Mouse (Mus musculus): ENCODE results near the gene Pex12.

Pex12 gene
- long read RNA-seq, experiment 1, transcript Pex12-202 (4 exons, 2,389 nt): major isoform, 5 of 10 reads
- long read RNA-seq, experiment 1, partial matches to known transcripts: 3 of 10 reads
- long read RNA-seq, experiment 1, other reads (novel, unspliced or antisense): 1 of 10 reads
- long read RNA-seq, experiment 2, transcript Pex12-207 (3 exons, 2,501 nt): minor isoform, 6 of 30 reads
- long read RNA-seq, experiment 2, transcript Pex12-202 (4 exons, 2,389 nt): major isoform, 14 of 30 reads
- long read RNA-seq, experiment 2, partial matches to known transcripts: 0 of 30 reads
- long read RNA-seq, experiment 2, other reads (novel, unspliced or antisense): 6 of 30 reads

DNA sequence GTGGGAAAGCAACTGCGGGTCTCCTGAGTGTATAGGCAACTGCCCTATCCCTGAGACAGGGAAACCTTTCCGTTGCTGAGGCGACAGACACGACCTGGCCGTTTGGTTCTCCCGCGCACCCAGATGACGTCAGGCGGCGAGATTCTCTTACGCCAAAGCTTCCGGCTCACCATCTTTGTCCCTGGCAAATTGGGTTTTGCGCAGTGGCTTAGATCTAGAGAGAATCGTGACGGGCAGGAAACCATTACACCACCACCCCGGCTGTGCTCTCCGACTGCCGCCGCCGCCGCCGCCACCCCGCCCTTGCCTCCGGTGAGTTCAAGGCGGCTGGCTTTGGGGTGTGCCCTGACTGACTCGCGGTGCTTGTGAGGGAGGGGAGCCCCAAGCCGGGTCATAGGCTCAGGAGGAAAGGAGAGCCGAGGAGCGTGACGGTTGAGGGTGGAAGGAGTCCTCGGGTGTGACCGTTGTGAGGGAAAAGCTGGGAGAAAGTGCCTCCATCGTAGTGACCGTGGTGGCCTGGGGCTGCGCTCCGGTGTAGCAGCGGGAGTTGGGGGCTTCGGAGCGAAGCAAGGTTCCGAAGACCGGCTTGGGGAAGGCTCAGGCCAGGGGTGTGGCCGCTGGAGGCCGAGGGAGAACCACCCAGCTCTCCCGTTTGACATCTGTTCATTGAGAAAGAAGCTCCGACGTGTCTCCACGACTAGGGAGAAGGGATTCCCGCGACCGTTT lies at the start of gene Pex12:
TSS of gene Pex12 (minus strand) at position 61 of the 726 bp plus-strand sequence.
- intact Hi-C loops (cut with DNase I): no loop called here

- intact Hi-C loops (cut with DNase I): loop anchor here (10.0 kb wide), 2 partner anchors 163 to 423 kb away; no protein-coding TSS in a partner anchor
These were observed 39.4 kb upstream of the Pex12 start for GRCm38 (mm10) chr11:83341716-83342245.

GRCm38 (mm10) chr11:83339705-83340104 lies 37.3 kb upstream of the Pex12 start:
- intact Hi-C loops (cut with DNase I): loop anchor here (10.0 kb wide), 2 partner anchors 165 to 425 kb away; no protein-coding TSS in a partner anchor

GRCm38 (mm10) chr11:83335826-83336225 lies 33.4 kb upstream of the Pex12 start:
- intact Hi-C loops (cut with DNase I): no loop called here

- intact Hi-C loops (cut with DNase I): loop anchor here (2.0 kb wide), 1 partner anchor 97 kb away; no protein-coding TSS in a partner anchor
These were observed 25.0 kb upstream of the Pex12 start for GRCm38 (mm10) chr11:83327427-83327826.

DNA sequence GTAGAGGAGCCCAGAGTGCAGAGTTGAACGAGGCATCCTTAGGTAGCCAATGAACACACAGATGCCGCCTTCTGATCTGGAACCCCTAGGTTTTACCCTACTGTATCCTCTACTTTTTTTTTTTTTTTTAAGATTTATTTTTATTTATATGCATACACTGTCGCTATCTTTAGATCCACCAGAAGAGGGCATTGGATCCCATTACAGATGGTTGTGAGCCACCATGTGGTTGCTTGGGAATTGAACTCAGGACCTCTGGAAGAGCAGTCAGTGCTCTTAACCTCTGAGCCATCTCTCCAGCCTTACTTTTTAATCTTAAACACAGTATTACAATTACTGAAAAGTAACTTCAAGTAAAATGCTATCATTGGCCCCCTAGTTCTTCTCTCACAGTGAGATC lies 24.3 kb upstream of the Pex12 start:
- intact Hi-C loops (cut with DNase I): loop anchor here (2.0 kb wide), 1 partner anchor 98 kb away; no protein-coding TSS in a partner anchor

DNA sequence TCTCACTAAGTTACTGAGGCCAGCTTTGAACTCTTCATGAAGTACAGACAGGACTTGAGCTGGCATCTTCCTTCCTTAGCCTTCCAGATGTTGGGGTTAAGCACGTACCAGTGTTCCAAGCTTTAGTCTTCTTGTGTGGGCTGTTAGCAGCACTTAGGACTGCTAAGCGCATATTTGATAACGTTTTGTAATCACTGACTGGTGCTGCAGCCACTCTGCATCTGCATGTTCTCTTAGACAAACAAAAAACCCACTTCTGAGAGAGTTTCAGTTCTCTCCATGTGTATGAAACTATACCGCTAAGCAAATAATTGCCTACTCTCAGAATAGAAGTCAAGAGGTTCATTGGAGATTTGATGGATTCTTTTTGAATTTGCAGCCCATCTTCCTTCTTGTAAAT lies 16.7 kb upstream of the Pex12 start:
- intact Hi-C loops (cut with DNase I): no loop called here

DNA sequence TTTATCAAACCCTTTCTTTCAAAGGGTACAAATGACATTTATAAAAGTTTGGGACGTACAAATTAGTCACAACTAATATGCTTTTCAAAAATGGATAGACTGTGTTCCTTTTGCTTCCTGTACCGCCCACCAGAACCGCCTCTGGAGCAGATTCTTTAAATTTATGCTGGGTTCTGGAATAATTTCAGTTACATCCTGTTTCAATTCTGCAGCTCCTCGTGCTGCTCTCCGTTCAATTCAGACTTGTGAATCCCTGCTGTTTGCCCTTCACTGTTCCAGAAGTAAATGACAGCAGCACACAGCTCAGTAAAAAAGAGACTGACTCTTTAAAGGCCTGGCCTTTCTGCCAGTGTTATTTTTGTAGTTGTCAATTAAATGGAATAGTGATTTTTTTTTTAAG lies 10.1 kb upstream of the Pex12 start:
- intact Hi-C loops (cut with DNase I): no loop called here

GRCm38 (mm10) chr11:83306700-83307253 lies 4.4 kb upstream of the Pex12 start:
- intact Hi-C loops (cut with DNase I): no loop called here

DNA sequence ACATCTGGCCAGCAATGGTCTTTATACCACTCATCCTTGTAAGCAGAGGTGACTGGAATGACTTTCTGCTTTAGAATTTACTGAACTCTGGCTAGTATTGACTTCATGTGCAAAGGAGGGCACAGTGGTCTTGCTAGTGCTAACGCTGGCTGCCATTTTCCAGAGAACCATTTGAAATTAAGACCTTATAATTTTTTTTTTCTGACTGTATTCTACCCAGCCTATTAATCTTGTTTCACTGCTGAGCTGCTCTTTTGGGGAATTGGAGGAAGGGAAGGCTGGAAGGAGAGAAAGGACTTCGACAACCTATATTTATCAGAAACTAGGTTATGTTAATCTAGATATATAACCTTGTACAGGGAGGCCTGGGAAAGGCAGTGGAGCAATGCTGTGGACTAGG lies 2.1 kb upstream of the Pex12 start:
- intact Hi-C loops (cut with DNase I): no loop called here

DNA sequence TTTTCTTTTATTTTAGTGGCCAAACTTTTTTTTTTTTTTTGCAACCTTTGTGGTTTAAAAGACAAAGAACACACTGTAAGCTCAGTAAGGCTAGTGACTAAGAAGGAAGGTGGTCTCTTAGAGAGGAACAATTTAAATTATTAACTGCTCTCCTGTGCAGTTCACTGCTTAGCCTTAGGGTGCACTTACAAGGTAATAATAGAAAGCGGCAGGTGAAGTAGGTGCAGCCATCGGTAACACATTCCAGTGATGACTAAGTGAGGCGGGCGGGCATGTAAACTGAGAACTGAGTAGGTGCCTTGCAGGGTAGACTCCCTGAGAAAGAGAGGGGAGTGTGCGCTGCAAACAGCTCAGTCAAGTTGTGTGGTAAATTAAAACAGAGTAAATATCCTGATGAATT lies 1.4 kb upstream of the Pex12 start:
- intact Hi-C loops (cut with DNase I): no loop called here

- intact Hi-C loops (cut with DNase I): no loop called here
These were observed 262 bp downstream of the Pex12 start for GRCm38 (mm10) chr11:83302124-83302523.

- intact Hi-C loops (cut with DNase I): no loop called here
These were observed 955 bp downstream of the Pex12 start for GRCm38 (mm10) chr11:83301431-83301831.

DNA sequence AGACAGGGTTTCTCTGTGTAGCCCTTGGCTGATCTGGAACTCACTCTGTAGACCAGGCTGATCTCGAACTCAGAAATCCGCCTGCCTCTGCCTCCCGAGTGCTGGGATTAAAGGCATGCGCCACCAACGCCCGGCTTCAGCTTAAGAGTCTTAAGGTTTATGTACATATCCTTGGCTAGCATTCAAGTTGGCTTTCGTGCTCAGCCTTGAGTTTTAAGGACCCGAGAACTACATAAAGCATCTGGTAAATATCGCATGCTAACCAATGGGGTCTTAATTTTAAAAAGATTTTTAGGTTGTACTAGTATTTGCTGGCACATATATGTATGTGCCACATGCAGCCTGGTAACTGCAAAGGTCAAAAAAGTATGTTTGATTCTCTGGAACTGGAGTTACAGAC lies 2.7 kb downstream of the Pex12 start:
- intact Hi-C loops (cut with DNase I): no loop called here

DNA sequence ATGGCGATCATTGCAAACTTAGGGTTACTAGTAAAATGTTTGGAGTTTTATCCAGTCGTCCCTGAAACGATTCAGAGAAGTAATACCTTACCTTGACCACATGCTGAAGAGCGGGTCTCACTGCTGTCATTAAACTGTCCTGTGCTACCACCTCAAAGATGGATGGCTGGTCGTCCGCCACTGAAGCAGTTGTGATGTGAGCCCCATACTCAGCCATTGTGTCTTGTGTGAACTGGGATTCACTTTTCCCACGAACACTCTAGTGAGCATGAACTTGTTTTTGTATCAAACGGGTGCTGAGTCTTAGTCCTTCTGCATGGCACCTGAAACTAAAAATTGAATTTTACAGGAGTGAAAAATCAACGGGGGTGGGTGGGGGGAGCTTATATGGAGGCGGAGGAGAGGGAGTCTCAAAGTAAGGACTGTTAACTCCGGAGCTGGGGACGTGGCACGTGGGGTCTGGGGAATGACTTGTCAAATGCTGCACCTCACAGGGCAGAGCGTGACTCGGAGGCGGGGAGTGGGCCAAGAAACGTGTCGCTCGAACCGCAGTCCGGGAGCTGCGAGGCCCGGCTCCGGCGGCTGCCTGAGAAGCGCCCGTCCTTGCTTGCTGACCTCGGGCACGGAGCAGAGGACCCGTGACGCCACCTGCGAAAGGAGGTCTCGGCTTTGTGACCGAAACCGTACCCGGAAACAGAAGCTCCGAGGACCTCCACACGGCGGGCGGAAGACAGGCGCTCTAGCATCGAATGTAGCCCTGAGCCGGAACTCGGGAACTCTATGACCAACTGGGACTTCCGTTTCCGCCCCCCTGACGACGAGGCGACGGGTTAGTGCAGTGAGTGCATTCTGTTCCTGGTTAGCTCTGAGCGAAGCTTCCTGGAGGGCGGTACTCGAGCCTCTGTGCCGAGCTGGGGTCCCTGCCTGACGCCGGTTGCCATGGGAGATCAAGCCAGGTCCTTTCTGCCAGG lies 3.9 kb downstream of the Pex12 start, which contains the start of gene Ap2b1:
TSS of gene Ap2b1 (plus strand) at position 800 of the 971 bp plus-strand sequence.
- intact Hi-C loops (cut with DNase I): no loop called here

DNA sequence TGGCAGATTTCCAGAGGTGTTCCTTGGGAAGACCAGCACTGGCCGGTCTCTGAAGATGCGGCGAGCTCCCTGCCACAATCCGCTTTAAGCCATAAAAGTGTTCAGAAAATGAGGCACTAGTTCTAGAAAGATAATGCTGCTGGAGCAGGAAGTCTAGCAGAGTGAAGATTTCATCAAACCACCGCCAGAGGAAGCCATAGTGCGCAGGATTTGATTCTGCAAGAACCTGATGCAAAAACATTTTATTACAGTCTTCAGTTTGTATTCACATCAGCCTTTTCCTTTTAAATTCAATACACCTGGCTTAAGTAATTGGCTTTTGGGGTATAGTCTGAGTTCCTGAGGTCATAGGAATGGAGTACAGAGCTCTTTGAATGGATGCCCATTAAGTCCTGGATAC lies 4.6 kb downstream of the Pex12 start:
- intact Hi-C loops (cut with DNase I): no loop called here

GRCm38 (mm10) chr11:83294133-83294532 lies 8.3 kb downstream of the Pex12 start:
- intact Hi-C loops (cut with DNase I): no loop called here

- intact Hi-C loops (cut with DNase I): no loop called here
These were observed 9.2 kb downstream of the Pex12 start for GRCm38 (mm10) chr11:83293182-83293581.

DNA sequence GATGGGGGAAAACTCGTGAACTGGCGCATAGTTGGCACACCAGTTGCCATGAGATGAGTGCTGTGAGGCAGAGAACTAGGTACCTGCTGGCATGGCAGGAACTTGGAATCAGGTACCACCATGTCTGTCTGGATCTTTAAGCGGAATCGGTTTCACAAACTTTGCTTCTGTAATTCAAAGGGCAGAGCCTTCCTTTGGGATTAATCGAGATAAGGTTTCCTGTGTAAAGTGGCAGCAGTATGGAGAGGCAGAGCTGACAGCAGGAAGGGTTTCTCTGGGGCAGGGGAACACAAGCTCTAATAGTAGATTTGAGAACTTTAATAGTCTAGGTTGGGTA lies 10.2 kb downstream of the Pex12 start:
- intact Hi-C loops (cut with DNase I): no loop called here

GRCm38 (mm10) chr11:83291375-83292250 lies 10.8 kb downstream of the Pex12 start:
- intact Hi-C loops (cut with DNase I): no loop called here
